Mouse (Mus musculus): ENCODE measurements at regions not wholly inside any gene's neighbourhood (a gene's known extent, or its start where the extent isn't known, plus 50 kb on each side); places are given as distances from the start of the nearest gene placed in this dataset.

DNA sequence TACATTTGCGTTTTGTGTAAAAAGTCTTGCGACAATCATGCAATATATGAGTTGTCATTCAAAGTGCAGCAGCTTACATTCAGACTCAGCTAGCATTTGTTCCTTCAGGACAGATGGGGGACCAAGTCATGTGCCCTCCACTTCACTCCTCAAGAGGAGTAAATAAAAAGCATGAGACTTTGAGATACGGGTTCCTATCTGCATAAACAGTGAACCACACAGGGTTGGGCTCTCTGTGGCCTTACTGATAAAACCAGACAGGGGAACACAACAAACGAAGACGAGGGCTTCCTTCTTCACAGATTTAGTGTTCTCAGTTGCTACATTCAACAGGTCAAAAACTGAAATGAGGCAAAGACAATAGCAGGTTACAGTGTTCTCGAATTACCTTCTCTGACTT lies 283.1 kb upstream of the Irx4 start:
- Histone ChIP-seq H3K4me2 (ENCODE audit: low read depth, low read length, severe bottlenecking) (no peak overlapping the region), H3K4me3 (ENCODE audit: low read depth, low read length) (no peak overlapping the region), H3K36me3 (ENCODE audit: control insufficient read depth, insufficient read depth, low read length) (no peaks in the 10 kb centered on the region), H3K4me1 (replicated peaks; ENCODE audit: control insufficient read depth, insufficient read depth, low read length) (no peaks in the 10 kb centered on the region), H3K27me3 (ENCODE audit: control insufficient read depth, insufficient read depth, low read length) (no peaks in the 10 kb centered on the region), H3K27ac (ENCODE audit: low read depth, low read length) (no peak overlapping the region), H3K9me3 (ENCODE audit: control insufficient read depth, low read length) (no peaks in the 10 kb centered on the region), H3K9ac (ENCODE audit: low read length) (no peak overlapping the region)
- no peak for ATAC-seq (replicated peaks; ENCODE audit: low FRiP score)
- 87% methylated on average over 6 of the region's 6 CpGs for WGBS
- no peak for DNase-seq (ENCODE audit: low spot score)

GRCm38 (mm10) chr13:72977971-72978370 lies 282.3 kb upstream of the Irx4 start:
- Histone ChIP-seq H3K9ac (ENCODE audit: low read length) (no peak overlapping the region), H3K9me3 (ENCODE audit: control insufficient read depth, low read length) (no peaks in the 10 kb centered on the region), H3K4me1 (replicated peaks; ENCODE audit: control insufficient read depth, insufficient read depth, low read length) (no peaks in the 10 kb centered on the region), H3K36me3 (ENCODE audit: control insufficient read depth, insufficient read depth, low read length) (no peaks in the 10 kb centered on the region), H3K27me3 (ENCODE audit: control insufficient read depth, insufficient read depth, low read length) (no peaks in the 10 kb centered on the region), H3K4me3 (ENCODE audit: low read depth, low read length) (no peak overlapping the region), H3K4me2 (ENCODE audit: low read depth, low read length, severe bottlenecking) (no peak overlapping the region), H3K27ac (ENCODE audit: low read depth, low read length) (no peak overlapping the region)
- ATAC-seq (replicated peaks; ENCODE audit: low FRiP score) (no peak), DNase-seq (ENCODE audit: low spot score) (no peak)
- 71% methylated on average over 3 of the region's 3 CpGs for WGBS

DNA sequence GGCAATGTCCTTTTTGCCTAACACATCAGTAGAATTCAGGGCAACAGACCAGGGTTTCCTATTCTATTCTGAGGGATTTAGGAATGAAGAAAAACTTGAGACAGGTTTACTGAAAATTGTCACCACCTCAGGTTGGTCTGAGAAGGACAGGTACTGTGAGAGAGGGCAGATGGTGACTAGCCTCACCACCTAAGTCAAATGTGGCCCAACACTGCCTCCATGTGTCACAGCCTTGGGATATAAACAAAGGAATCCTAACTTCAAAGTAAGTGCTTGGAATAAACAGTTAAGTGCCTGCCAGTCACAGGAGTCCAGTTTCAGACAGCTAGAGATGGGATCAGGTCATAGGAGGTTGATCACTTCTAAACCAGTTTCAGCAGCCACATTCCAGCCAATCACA lies 281.3 kb upstream of the Irx4 start:
- no peaks in the 10 kb centered on the region for H3K9me3 ChIP-seq (ENCODE audit: control insufficient read depth, low read length)
- H3K4me3 ChIP-seq (ENCODE audit: low read depth, low read length): no peak overlapping the region
- no peak for DNase-seq (ENCODE audit: low spot score)
- no peaks in the 10 kb centered on the region for H3K27me3 ChIP-seq (ENCODE audit: control insufficient read depth, insufficient read depth, low read length)
- no peaks in the 10 kb centered on the region for H3K36me3 ChIP-seq (ENCODE audit: control insufficient read depth, insufficient read depth, low read length)
- ATAC-seq (replicated peaks; ENCODE audit: low FRiP score): no peak
- H3K27ac ChIP-seq (ENCODE audit: low read depth, low read length): no peak overlapping the region
- H3K9ac ChIP-seq (ENCODE audit: low read length): no peak overlapping the region
- no peaks in the 10 kb centered on the region for H3K4me1 ChIP-seq (replicated peaks; ENCODE audit: control insufficient read depth, insufficient read depth, low read length)
- no peak overlapping the region for H3K4me2 ChIP-seq (ENCODE audit: low read depth, low read length, severe bottlenecking)

DNA sequence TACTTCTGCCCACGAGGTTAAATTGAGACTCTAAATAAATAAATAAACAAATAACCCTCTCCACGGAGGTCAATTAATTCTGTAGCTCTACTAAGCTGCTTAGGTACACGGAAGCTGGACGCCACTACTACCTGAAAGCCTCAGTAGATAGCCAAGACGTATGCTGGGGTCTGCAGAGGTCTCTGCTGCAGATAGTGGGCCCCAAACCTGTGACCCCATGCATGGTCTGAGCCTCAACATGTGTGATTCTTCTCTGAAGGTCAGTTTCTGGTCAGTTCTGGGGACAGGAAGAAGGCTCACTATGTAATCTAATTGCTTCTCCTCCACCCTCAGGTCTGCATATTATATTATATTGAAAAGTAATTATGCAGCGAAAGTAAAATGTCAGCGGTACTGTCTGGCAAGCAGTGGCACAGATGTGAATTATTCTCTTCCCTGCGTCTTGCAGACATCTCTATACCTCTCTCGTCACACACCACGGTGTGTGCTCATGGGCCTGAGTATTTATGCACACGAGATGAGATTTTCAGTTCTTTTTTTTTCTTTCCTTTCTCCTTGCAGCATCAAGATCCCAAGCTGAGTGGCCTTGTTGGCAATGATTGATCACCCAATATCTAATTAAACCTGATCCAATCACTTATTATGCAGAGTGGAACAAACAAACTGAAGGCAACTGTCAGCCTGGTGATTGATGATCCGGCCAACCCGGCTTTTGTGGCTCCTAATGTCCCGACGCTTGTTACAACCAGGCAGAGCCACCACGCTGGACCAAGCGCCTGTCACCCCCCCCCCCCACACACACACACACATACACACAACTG lies 267.5 kb upstream of the Irx4 start:
- no peak overlapping the region for H3K4me3 ChIP-seq (ENCODE audit: low read depth, low read length)
- no peaks in the 10 kb centered on the region for H3K36me3 ChIP-seq (ENCODE audit: control insufficient read depth, insufficient read depth, low read length)
- H3K4me2 ChIP-seq (ENCODE audit: low read depth, low read length, severe bottlenecking): no peak overlapping the region
- H3K27me3 ChIP-seq (ENCODE audit: control insufficient read depth, insufficient read depth, low read length): no peaks in the 10 kb centered on the region
- no peak overlapping the region for H3K27ac ChIP-seq (ENCODE audit: low read depth, low read length)
- H3K9me3 ChIP-seq (ENCODE audit: control insufficient read depth, low read length): no peaks in the 10 kb centered on the region
- H3K4me1 ChIP-seq (replicated peaks; ENCODE audit: control insufficient read depth, insufficient read depth, low read length): no peaks in the 10 kb centered on the region
- H3K9ac ChIP-seq (ENCODE audit: low read length): no peak overlapping the region
- WGBS: 84% methylated on average over 17 of the region's 17 CpGs
- peak; percentile 27 for DNase-seq (ENCODE audit: low spot score)
- no peak for ATAC-seq (replicated peaks; ENCODE audit: low FRiP score)

- 82% methylated on average over 3 of the region's 3 CpGs for WGBS
- ATAC-seq (replicated peaks; ENCODE audit: low FRiP score): no peak
- no peaks in the 10 kb centered on the region for H3K36me3 ChIP-seq (ENCODE audit: control insufficient read depth, insufficient read depth, low read length)
- H3K4me2 ChIP-seq (ENCODE audit: low read depth, low read length, severe bottlenecking): no peak overlapping the region
- H3K27me3 ChIP-seq (ENCODE audit: control insufficient read depth, insufficient read depth, low read length): no peaks in the 10 kb centered on the region
- no peaks in the 10 kb centered on the region for H3K4me1 ChIP-seq (replicated peaks; ENCODE audit: control insufficient read depth, insufficient read depth, low read length)
- H3K9ac ChIP-seq (ENCODE audit: low read length): no peak overlapping the region
- DNase-seq (ENCODE audit: low spot score): no peak
- no peaks in the 10 kb centered on the region for H3K9me3 ChIP-seq (ENCODE audit: control insufficient read depth, low read length)
- H3K27ac ChIP-seq (ENCODE audit: low read depth, low read length): no peak overlapping the region
- no peak overlapping the region for H3K4me3 ChIP-seq (ENCODE audit: low read depth, low read length)
Measured at GRCm38 (mm10) chr13:72993410-72993858, 266.8 kb upstream of the Irx4 start.

DNA sequence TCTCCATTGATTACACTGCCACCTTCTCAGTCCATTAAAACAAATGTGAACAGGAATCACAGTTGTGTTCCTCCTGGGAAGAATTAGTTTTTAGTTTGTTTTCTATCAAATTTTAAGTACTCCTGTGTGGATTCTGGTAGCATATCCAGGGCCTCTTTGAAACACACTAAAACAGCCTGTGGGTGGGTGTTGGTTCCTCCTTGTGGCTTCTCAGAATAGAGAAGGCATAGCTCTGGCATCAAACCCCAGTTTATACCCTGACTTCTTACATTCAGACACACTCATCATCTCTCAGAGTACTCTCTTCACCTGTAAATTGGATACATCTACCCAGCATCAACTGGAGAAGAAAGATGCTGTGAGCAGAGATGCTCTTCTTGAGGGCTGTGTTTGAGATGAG lies 265.7 kb upstream of the Irx4 start:
- H3K4me3 ChIP-seq (ENCODE audit: low read depth, low read length): no peak overlapping the region
- DNase-seq (ENCODE audit: low spot score) (no peak), ATAC-seq (replicated peaks; ENCODE audit: low FRiP score) (no peak)
- no peak overlapping the region for H3K4me2 ChIP-seq (ENCODE audit: low read depth, low read length, severe bottlenecking)
- H3K27me3 ChIP-seq (ENCODE audit: control insufficient read depth, insufficient read depth, low read length): no peaks in the 10 kb centered on the region
- no peak overlapping the region for H3K9ac ChIP-seq (ENCODE audit: low read length)
- H3K27ac ChIP-seq (ENCODE audit: low read depth, low read length): no peak overlapping the region
- no peaks in the 10 kb centered on the region for H3K9me3 ChIP-seq (ENCODE audit: control insufficient read depth, low read length)
- H3K36me3 ChIP-seq (ENCODE audit: control insufficient read depth, insufficient read depth, low read length): no peaks in the 10 kb centered on the region
- H3K4me1 ChIP-seq (replicated peaks; ENCODE audit: control insufficient read depth, insufficient read depth, low read length): no peaks in the 10 kb centered on the region

GRCm38 (mm10) chr13:73008856-73009546 lies 251.3 kb upstream of the Irx4 start:
- WGBS: 79% methylated on average over 22 of the region's 22 CpGs
- Histone ChIP-seq H3K4me3 (ENCODE audit: low read depth, low read length) (no peak overlapping the region), H3K9ac (ENCODE audit: low read length) (no peak overlapping the region), H3K4me1 (replicated peaks; ENCODE audit: control insufficient read depth, insufficient read depth, low read length) (no peaks in the 10 kb centered on the region), H3K9me3 (ENCODE audit: control insufficient read depth, low read length) (no peaks in the 10 kb centered on the region), H3K36me3 (ENCODE audit: control insufficient read depth, insufficient read depth, low read length) (no peaks in the 10 kb centered on the region), H3K27me3 (ENCODE audit: control insufficient read depth, insufficient read depth, low read length) (no peaks in the 10 kb centered on the region), H3K27ac (ENCODE audit: low read depth, low read length) (no peak overlapping the region), H3K4me2 (ENCODE audit: low read depth, low read length, severe bottlenecking) (no peak overlapping the region)
- ATAC-seq (replicated peaks; ENCODE audit: low FRiP score) (no peak), DNase-seq (ENCODE audit: low spot score) (no peak)

- no peak for DNase-seq (ENCODE audit: low spot score)
Measured at GRCm38 (mm10) chr13:73009547-73010475, 250.5 kb upstream of the Irx4 start.

More at GRCm38 (mm10) chr13:73009547-73010475, 250.5 kb upstream of the Irx4 start:
- H3K27me3 ChIP-seq (ENCODE audit: control insufficient read depth, insufficient read depth, low read length): no peaks in the 10 kb centered on the region
- H3K9me3 ChIP-seq (ENCODE audit: control insufficient read depth, low read length): no peaks in the 10 kb centered on the region
- H3K4me2 ChIP-seq (ENCODE audit: low read depth, low read length, severe bottlenecking): no peak overlapping the region
- H3K27ac ChIP-seq (ENCODE audit: low read depth, low read length): no peak overlapping the region
- H3K4me1 ChIP-seq (replicated peaks; ENCODE audit: control insufficient read depth, insufficient read depth, low read length): no peaks in the 10 kb centered on the region
- no peak overlapping the region for H3K4me3 ChIP-seq (ENCODE audit: low read depth, low read length)
- no peak for ATAC-seq (replicated peaks; ENCODE audit: low FRiP score)
- no peak overlapping the region for H3K9ac ChIP-seq (ENCODE audit: low read length)
- 86% methylated on average over 15 of the region's 15 CpGs for WGBS
- no peaks in the 10 kb centered on the region for H3K36me3 ChIP-seq (ENCODE audit: control insufficient read depth, insufficient read depth, low read length)

All from forebrain, embryonic 11.5 days (tissue).